Mouse (Mus musculus) limb, embryonic 14.5 days (tissue): ENCODE data around the gene Hist2h2ac. TPM values are rescaled to one million over a fixed set of nuclear protein-coding genes. Genes with fewer than 3 reads are reported as not detected.

Experiments
- ATAC-seq: fragments of 200-750 bp; cut with Nextera tagmentation; 2 replicates; pipeline ENCODE4 v1.8.0; 2017; ENCODE audit warnings: low read depth, moderate number of reproducible peaks, moderate TSS enrichment; ENCODE audit not compliant: low FRiP score
- DNase-seq: peaks from one replicate; pipeline ENCODE4 v3.0.0-alpha.2; 2015; ENCODE audit warnings: low spot score
- H3K27ac ChIP-seq: fragments of 300-500 bp; sonication (generic); replicated peaks from 2 replicates; pipeline ENCODE4 v1.5.1; 2014; ENCODE audit warnings: low read depth, mild to moderate bottlenecking, low read length, moderate library complexity, mixed read lengths
- H3K27me3 ChIP-seq: fragments of 300-500 bp; sonication (generic); 2 replicates; pipeline ENCODE4 v1.6.1; 2014; ENCODE audit warnings: low read length, mixed read lengths; ENCODE audit not compliant: control insufficient read depth, insufficient read depth
- H3K36me3 ChIP-seq: fragments of 300-500 bp; sonication (generic); 2 replicates; pipeline ENCODE4 v1.6.1; 2014; ENCODE audit warnings: mild to moderate bottlenecking, low read length, moderate library complexity, mixed read lengths; ENCODE audit not compliant: control insufficient read depth, insufficient read depth
- H3K4me1 ChIP-seq: fragments of 300-500 bp; sonication (generic); 2 replicates; pipeline ENCODE4 v1.6.1; 2014; ENCODE audit warnings: antibody characterized with exemption, low read length, mixed read lengths; ENCODE audit not compliant: control insufficient read depth, insufficient read depth
- H3K4me2 ChIP-seq: fragments of 300-500 bp; sonication (generic); replicated peaks from 2 replicates; pipeline ENCODE4 v1.6.1; 2014; ENCODE audit warnings: low read depth, mild to moderate bottlenecking, low read length, moderate library complexity; ENCODE audit not compliant: severe bottlenecking
- H3K4me3 ChIP-seq: fragments of 300-500 bp; sonication (generic); replicated peaks from 2 replicates; pipeline ENCODE4 v1.5.1; 2014; ENCODE audit warnings: low read length
- H3K9ac ChIP-seq: fragments of 300-500 bp; sonication (generic); 2 replicates; pipeline ENCODE4 v1.6.1; 2014; ENCODE audit warnings: mild to moderate bottlenecking, low read depth, low read length, moderate library complexity; ENCODE audit not compliant: severe bottlenecking
- H3K9me3 ChIP-seq: fragments of 300-500 bp; sonication (generic); 2 replicates; pipeline ENCODE4 v1.6.1; 2016; ENCODE audit warnings: low read length; ENCODE audit not compliant: control insufficient read depth
- POLR2A ChIP-seq: fragments of 200-500 bp; IDR thresholded peaks from 2 replicates; pipeline ENCODE4 v1.8.0; 2012; ENCODE audit warnings: inconsistent platforms, mild to moderate bottlenecking, moderate library complexity, borderline replicate concordance; ENCODE audit not compliant: insufficient read depth, insufficient read length; ENCODE audit errors: extremely low read depth
- WGBS: fragments of 180-500 bp; shearing (Covaris S2); extraction: QIAGEN DNeasy Blood & Tissue Kit; methylation state at CpG from one replicate; pipeline ENCODE4 v1.1.7; 2014; 5-methylcytosine and 5-hydroxymethylcytosine counted together
- polyA plus RNA-seq, 2 experiments: library from polyadenylated mRNA; depleted of rRNA in 1 of 2; stranded (reverse) in 1 of 2; unstranded in 1 of 2; fragments of >200 nt; fragmentation: Nextera tagmentation in 1 of 2; extraction: Ambion mirVana in 1 of 2; gene quantifications; 2 replicates each; pipeline versions ENCODE4 v1.2.1 to v1.2.3; 2012 to 2014

Hist2h2ac gene
- polyA plus RNA-seq, 2 experiments: 7.0 to 11.8 TPM

DNA sequence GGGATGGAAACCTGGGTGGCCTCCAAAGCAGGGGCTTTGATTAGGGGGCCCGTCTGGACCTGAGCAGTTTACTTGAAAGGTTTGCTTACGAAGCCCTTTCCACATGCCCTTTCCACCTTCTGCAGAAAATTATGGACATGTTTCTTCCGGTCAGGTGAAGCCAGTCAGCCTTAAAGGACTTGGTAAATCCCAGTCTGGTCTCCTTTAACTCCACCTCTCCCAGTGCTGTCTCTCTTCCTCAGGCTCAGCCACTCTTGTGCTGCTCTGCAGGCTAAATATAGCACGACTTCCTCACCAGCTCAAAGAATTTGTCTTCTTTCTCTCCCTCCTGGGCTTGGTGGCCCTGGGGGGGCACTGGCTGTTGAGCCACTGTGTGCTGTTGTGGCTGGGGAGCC lies 38.3 kb downstream of the Hist2h2ac start:
- no peaks in the 10 kb centered on the region for H3K9me3 ChIP-seq
- no peak for TF ChIP-seq POLR2A
- H3K27me3 ChIP-seq: no peaks in the 10 kb centered on the region
- peaks cover 16% of the 10 kb centered on the region for H3K4me1 ChIP-seq
- no peak for DNase-seq
- 18% methylated on average over 4 of the region's 4 CpGs for WGBS
- peak overlapping the region; percentile 71 for H3K4me2 ChIP-seq
- H3K9ac ChIP-seq: peak overlapping the region; percentile 40; the same call in 1 of the 2 replicates
- H3K27ac ChIP-seq: no peak overlapping the region
- ATAC-seq: no peak
- peak overlapping the region; percentile 52; the same call in 1 of the 2 replicates for H3K4me3 ChIP-seq
- H3K36me3 ChIP-seq: peaks cover 15% of the 10 kb centered on the region

DNA sequence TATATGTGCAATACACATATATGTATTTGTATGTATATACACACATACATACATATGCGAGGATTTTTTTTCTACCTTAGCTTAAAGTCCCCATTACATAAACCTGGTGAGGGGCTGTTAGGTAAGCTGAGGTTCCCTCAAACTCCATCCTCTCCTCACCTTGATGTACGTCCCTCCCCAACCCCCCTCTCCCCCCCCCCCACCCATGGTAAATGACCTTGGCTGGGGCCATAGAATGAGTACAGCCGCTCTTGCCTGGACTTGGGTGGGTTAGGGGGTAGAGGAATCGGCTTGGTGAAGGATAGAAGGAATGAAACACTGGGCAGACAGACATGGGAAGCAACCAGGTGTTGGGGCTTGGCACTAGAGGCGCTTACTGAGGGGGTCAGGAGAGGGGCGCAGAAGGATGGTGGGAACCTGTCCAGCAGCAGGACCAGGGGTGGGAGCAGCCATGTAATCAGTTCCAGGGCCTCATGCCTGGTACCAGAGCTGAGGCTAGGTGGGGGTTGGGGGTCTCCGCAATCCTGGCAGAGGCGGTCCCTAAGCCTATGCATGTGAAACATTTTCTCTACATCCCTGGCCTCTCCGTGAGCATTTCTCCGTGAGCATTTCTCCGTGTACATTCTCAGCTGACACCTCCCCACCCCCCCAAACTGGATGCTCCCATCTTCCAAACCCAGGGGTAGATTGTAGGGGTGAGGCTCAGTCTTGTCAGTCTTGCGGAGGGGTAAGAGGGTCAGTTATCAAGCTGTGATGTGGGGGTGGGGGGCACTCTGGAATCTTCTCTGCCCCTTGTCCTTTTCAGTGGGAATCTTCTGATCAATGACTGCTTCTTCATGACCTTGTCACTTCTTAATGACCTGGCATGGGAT lies 38.9 kb downstream of the Hist2h2ac start:
- H3K9me3 ChIP-seq: no peaks in the 10 kb centered on the region
- DNase-seq: no peak
- ATAC-seq: 0 out of 2 replicates have a peak, but pooled peaks have one; percentile 10
- H3K4me1 ChIP-seq: peaks cover 16% of the 10 kb centered on the region
- H3K9ac ChIP-seq: peak overlapping the region; percentile 61
- peak overlapping the region; percentile 52 for H3K4me3 ChIP-seq
- no peak overlapping the region for H3K27ac ChIP-seq
- peak overlapping the region; percentile 71 for H3K4me2 ChIP-seq
- no peaks in the 10 kb centered on the region for H3K27me3 ChIP-seq
- H3K36me3 ChIP-seq: peaks cover 14% of the 10 kb centered on the region
- 32% methylated on average over 12 of the region's 12 CpGs for WGBS
- TF ChIP-seq POLR2A: no peak

DNA sequence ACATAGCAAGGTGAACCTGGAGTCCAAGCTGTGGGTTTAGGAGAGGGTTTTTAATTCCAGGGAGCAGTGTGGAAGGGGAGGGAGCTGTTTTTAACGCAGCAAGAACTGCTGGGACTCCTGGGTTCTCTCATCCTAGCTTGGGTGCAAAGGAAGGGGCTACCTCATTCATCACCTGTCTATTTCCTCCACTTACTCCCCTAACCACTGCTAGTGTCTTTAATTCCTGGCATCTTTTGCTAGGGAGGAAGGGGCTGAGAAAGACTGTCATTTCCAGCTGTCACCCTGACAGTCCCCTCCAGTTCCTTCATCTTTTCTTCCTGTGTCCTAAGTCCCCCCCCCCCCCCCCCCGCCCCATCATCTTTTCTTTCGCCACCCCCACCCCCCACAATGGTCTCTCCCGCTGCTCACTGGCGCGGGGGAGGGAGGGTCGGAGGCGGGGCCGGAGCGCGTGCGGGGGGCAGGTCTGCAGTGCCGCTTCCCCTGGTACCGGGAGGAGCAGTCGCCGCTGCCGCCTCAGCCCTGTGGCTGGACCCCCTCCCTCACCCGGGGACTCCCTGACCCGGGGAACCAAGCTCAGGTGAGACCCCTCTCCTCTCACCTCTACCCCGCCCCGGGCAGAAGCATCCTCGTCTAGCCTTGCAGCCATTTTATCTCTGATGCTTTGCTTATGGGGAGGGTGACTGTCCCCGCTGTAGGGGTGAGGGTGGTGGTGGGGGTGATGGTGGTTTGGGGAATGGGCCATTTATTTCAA lies 39.8 kb downstream of the Hist2h2ac start, which contains the start of gene Sv2a:
Gene Sv2a, plus strand, starts transcription at position 425 of the 751 bp plus-strand sequence.
- WGBS: 3% methylated on average over 21 of the region's 23 CpGs
- Histone ChIP-seq H3K9ac (peak within 1 kb of the TSS; percentile 61), H3K36me3 (peaks cover 22% of the 10 kb centered on the region), H3K4me3 (peak within 1 kb of the TSS; percentile 52), H3K9me3 (no peaks in the 10 kb centered on the region), H3K4me2 (peak within 1 kb of the TSS; percentile 71), H3K4me1 (peaks cover 16% of the 10 kb centered on the region), H3K27ac (no peak within 1 kb of the TSS), H3K27me3 (no peaks in the 10 kb centered on the region)
- no peak for DNase-seq
- peak; percentile 61 for ATAC-seq
- TF ChIP-seq POLR2A: no peak

GRCm38 (mm10) chr3:96179531-96179930 lies 41.1 kb downstream of the Hist2h2ac start:
- peaks cover 16% of the 10 kb centered on the region for H3K4me1 ChIP-seq
- 63% methylated on average over 4 of the region's 4 CpGs for WGBS
- no peak overlapping the region for H3K4me3 ChIP-seq
- no peak for TF ChIP-seq POLR2A
- H3K9me3 ChIP-seq: no peaks in the 10 kb centered on the region
- no peak overlapping the region for H3K4me2 ChIP-seq
- no peak for DNase-seq
- no peak overlapping the region for H3K9ac ChIP-seq
- H3K27me3 ChIP-seq: no peaks in the 10 kb centered on the region
- no peak for ATAC-seq
- H3K36me3 ChIP-seq: peaks cover 36% of the 10 kb centered on the region
- no peak overlapping the region for H3K27ac ChIP-seq

GRCm38 (mm10) chr3:96178902-96179301 lies 41.8 kb downstream of the Hist2h2ac start:
- no peak for ATAC-seq
- no peak for DNase-seq
- H3K4me2 ChIP-seq: no peak overlapping the region
- no peak overlapping the region for H3K27ac ChIP-seq
- peaks cover 18% of the 10 kb centered on the region for H3K4me1 ChIP-seq
- H3K27me3 ChIP-seq: no peaks in the 10 kb centered on the region
- 83% methylated on average over 2 of the region's 2 CpGs for WGBS
- H3K9ac ChIP-seq: no peak overlapping the region
- H3K4me3 ChIP-seq: no peak overlapping the region
- no peaks in the 10 kb centered on the region for H3K9me3 ChIP-seq
- TF ChIP-seq POLR2A: no peak
- H3K36me3 ChIP-seq: peaks cover 42% of the 10 kb centered on the region
